Mouse (Mus musculus): Measurements from ENCODE around the gene Ulk3. TPM values are rescaled to one million over a fixed set of nuclear protein-coding genes. Genes with fewer than 3 reads are reported as not detected.

The Ulk3 gene
- polyA plus RNA-seq, 1 experiment from 2014 or later = 34.6 TPM

GRCm38 (mm10) chr9:57575577-57575976, 13.7 kb upstream of the Ulk3 start:
- Histone ChIP-seq H3K27me3 (no peaks in the 10 kb centered on the region), H3K4me3 (no peak overlapping the region), H3K27ac (replicated peaks) (no peak overlapping the region), H3K36me3 (peaks cover 31% of the 10 kb centered on the region), H3K9ac (no peak overlapping the region), H3K9me3 (no peaks in the 10 kb centered on the region), H3K4me2 (no peak overlapping the region), H3K4me1 (replicated peaks) (no peaks in the 10 kb centered on the region)
- WGBS = 85% methylated on average over 3 of the region's 3 CpGs
- ATAC-seq (ENCODE audit: low FRiP score, low read depth) = no peak

GRCm38 (mm10) chr9:57577144-57577849, 12.0 kb upstream of the Ulk3 start:
- Histone ChIP-seq H3K4me1 (replicated peaks) (no peaks in the 10 kb centered on the region), H3K27me3 (no peaks in the 10 kb centered on the region), H3K36me3 (peaks cover 32% of the 10 kb centered on the region), H3K9ac (no peak overlapping the region), H3K4me2 (no peak overlapping the region), H3K27ac (replicated peaks) (no peak overlapping the region), H3K4me3 (no peak overlapping the region), H3K9me3 (no peaks in the 10 kb centered on the region)
- ATAC-seq (ENCODE audit: low FRiP score, low read depth) = no peak
- WGBS = 92% methylated on average over 6 of the region's 6 CpGs

- no peak overlapping the region for H3K4me2 ChIP-seq
- no peaks in the 10 kb centered on the region for H3K9me3 ChIP-seq
- H3K4me3 ChIP-seq = no peak overlapping the region
- H3K27ac ChIP-seq (replicated peaks) = no peak overlapping the region
- peaks cover 10% of the 10 kb centered on the region for H3K4me1 ChIP-seq (replicated peaks)
- ATAC-seq (ENCODE audit: low FRiP score, low read depth) = no peak
- H3K27me3 ChIP-seq = no peaks in the 10 kb centered on the region
- 84% methylated on average over 3 of the region's 3 CpGs for WGBS
- H3K9ac ChIP-seq = no peak overlapping the region
- H3K36me3 ChIP-seq = peaks cover 34% of the 10 kb centered on the region
Observed at GRCm38 (mm10) chr9:57584991-57585390, 4.3 kb upstream of the Ulk3 start.

DNA sequence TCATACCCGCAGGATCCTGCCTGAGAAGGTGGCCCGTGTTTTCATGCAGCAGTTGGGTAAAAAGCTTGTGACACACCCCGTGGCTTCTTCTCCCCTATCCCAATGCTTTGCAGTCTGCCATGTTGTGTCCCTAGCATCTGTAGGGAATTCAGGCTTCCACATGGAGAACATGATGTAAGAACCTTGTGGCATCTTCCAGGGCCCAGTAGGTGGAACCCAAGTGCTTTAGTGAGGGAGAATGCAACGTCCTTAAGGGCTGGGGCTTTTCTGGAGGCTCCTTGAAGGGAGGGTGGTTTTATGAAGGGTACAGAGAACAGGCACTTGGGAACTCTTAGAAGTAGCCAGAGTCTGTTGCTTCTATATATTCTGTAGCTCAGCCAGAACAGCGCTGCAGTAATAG, 1.5 kb downstream of the Ulk3 start:
- no peaks in the 10 kb centered on the region for H3K9me3 ChIP-seq
- H3K4me1 ChIP-seq (replicated peaks) = peaks cover 19% of the 10 kb centered on the region
- no peak overlapping the region for H3K27ac ChIP-seq (replicated peaks)
- ATAC-seq (ENCODE audit: low FRiP score, low read depth) = no peak
- H3K4me2 ChIP-seq = peak overlapping the region; percentile 87
- no peaks in the 10 kb centered on the region for H3K27me3 ChIP-seq
- H3K4me3 ChIP-seq = no peak overlapping the region
- 46% methylated on average over 5 of the region's 5 CpGs for WGBS
- H3K36me3 ChIP-seq = peaks cover 26% of the 10 kb centered on the region
- no peak overlapping the region for H3K9ac ChIP-seq

GRCm38 (mm10) chr9:57593454-57594173, 4.4 kb downstream of the Ulk3 start:
- Histone ChIP-seq H3K9ac (no peak overlapping the region), H3K4me3 (no peak overlapping the region), H3K4me2 (no peak overlapping the region), H3K27me3 (no peaks in the 10 kb centered on the region), H3K9me3 (no peaks in the 10 kb centered on the region), H3K27ac (replicated peaks) (no peak overlapping the region), H3K4me1 (replicated peaks) (peaks cover 18% of the 10 kb centered on the region), H3K36me3 (peaks cover 21% of the 10 kb centered on the region)
- no peak for ATAC-seq (ENCODE audit: low FRiP score, low read depth)
- 41% methylated on average over 12 of the region's 12 CpGs for WGBS

DNA sequence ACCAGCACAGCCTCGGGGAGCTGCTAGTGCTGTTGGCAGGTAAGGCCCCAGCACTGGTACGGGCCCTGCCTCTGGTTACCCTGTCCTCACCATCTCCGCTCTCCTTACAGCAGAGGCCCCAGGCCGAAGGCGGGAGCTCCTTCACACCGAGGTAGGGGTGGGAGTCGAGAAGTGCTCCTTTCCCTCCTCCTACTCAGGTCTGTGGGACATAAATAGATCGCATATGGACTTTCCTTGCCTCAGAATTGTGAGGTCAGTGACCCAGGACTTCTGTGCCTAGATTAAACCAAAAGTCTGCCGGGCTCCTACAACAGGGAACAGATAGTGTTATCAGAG, 4.9 kb downstream of the Ulk3 start:
- Histone ChIP-seq H3K9ac (no peak overlapping the region), H3K4me1 (replicated peaks) (peaks cover 16% of the 10 kb centered on the region), H3K27ac (replicated peaks) (no peak overlapping the region), H3K9me3 (no peaks in the 10 kb centered on the region), H3K4me3 (no peak overlapping the region), H3K27me3 (no peaks in the 10 kb centered on the region), H3K4me2 (no peak overlapping the region), H3K36me3 (peaks cover 21% of the 10 kb centered on the region)
- ATAC-seq (ENCODE audit: low FRiP score, low read depth) = no peak
- 67% methylated on average over 9 of the region's 9 CpGs for WGBS

DNA sequence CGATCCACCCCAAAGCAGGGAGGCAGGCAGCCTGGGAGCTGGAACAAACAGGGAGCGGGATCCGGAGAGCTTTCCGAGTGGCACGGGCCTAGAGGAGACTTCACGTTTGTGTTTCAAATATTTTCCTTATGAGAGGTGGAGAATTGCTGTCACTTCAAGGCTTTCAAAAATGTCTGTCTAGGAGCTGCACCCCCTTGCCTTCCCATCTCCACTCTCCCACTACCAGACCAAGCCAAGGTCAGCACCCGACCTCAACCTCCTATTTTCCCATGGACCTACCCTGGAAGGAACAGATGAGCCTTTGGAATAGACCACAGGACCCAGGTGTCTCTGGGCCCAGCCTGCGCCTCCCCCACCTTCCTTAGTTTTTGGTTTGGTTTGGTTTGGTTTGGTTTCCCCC, 8.0 kb downstream of the Ulk3 start:
- Histone ChIP-seq H3K4me2 (no peak overlapping the region), H3K4me1 (replicated peaks) (peaks cover 18% of the 10 kb centered on the region; the same call in 1 of the 2 replicates), H3K36me3 (peaks cover 21% of the 10 kb centered on the region), H3K27ac (replicated peaks) (no peak overlapping the region), H3K4me3 (no peak overlapping the region), H3K9ac (no peak overlapping the region), H3K27me3 (no peaks in the 10 kb centered on the region), H3K9me3 (no peaks in the 10 kb centered on the region)
- ATAC-seq (ENCODE audit: low FRiP score, low read depth) = no peak
- 88% methylated on average over 8 of the region's 8 CpGs for WGBS

GRCm38 (mm10) chr9:57597929-57598382, 8.7 kb downstream of the Ulk3 start:
- no peak for ATAC-seq (ENCODE audit: low FRiP score, low read depth)
- H3K27me3 ChIP-seq = no peaks in the 10 kb centered on the region
- WGBS = 14% methylated on average over 4 of the region's 4 CpGs
- H3K9me3 ChIP-seq = no peaks in the 10 kb centered on the region
- no peak overlapping the region for H3K27ac ChIP-seq (replicated peaks)
- no peak overlapping the region for H3K4me2 ChIP-seq
- H3K4me1 ChIP-seq (replicated peaks) = peaks cover 18% of the 10 kb centered on the region; the same call in 1 of the 2 replicates
- H3K4me3 ChIP-seq = no peak overlapping the region
- H3K36me3 ChIP-seq = peaks cover 15% of the 10 kb centered on the region
- no peak overlapping the region for H3K9ac ChIP-seq

DNA sequence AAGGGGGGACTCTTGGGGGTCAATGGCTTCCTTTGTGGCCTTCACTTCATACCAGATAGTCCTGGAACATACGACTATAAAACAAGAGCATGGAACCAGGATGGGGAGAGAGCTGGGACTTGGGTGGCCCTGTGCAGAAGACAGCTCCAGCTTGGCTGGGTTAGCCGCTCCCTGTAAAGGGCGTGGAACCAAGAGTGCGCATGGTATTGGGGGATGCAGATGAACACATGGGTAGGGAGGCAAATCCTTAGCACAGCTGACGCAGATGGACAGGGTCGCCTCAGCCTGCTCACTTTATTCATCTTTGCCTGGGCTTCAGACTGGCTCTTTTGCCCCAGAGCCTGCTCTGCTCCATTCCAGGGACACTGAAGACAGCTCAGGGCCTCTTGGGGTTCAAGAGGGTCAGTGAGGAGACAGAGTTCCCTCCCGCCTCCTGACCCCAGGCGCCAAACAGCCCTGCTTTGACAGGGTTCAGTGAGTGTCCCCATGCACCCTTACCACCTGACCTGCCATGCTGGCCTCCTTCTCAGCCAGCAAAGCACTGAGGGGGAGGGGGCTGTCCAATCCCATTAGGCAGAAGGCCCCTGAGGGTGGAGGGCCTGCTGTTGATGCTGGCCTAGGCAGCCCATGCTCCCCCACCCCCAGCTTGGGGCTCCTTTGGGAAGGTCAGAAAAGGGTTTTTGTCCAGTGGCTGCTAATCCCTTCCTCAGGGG, 9.8 kb downstream of the Ulk3 start:
- Histone ChIP-seq H3K4me1 (replicated peaks) (peaks cover 18% of the 10 kb centered on the region; the same call in 1 of the 2 replicates), H3K9ac (no peak overlapping the region), H3K27ac (replicated peaks) (no peak overlapping the region), H3K27me3 (no peaks in the 10 kb centered on the region), H3K36me3 (peaks cover 5% of the 10 kb centered on the region), H3K4me3 (no peak overlapping the region), H3K9me3 (no peaks in the 10 kb centered on the region), H3K4me2 (no peak overlapping the region)
- ATAC-seq (ENCODE audit: low FRiP score, low read depth) = no peak
- WGBS = 46% methylated on average over 8 of the region's 8 CpGs

DNA sequence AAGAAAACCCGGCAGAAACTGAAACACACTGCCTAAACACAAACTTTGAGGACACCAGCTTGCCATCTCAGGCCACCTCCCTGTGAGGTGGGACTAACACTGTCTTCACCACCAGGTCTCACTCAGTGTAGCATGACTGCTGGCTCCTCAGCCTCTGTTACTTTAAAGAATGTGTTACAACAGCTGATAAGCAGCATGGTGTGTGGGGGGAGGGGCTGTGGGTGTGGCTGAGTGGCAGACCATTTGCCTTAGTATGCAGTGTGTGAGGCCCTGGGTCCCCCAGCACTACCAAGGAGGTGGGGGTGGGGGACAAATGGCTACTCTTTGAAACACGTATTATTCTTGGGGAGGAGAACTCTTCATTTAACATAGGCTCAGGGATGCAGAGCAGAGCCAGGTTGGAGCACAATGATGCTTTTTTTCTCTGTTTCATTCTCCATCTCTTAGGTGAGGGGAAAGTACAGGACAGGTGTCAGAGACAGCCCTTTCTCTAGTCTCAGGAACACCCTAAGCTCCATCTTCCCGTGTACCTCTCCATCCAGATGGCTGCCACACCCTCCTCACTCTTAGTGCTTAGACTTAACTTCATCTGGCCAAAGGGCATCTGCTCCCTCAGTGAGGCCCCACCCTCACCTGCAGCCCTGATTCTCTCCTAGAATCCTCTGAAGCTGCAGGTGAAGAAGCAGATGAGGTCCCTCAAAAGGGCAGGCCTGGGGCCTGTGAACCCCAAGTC, 11.5 kb downstream of the Ulk3 start:
- H3K9ac ChIP-seq = no peak overlapping the region
- no peak overlapping the region for H3K4me3 ChIP-seq
- no peak for ATAC-seq (ENCODE audit: low FRiP score, low read depth)
- H3K27ac ChIP-seq (replicated peaks) = no peak overlapping the region
- no peak overlapping the region for H3K4me2 ChIP-seq
- H3K27me3 ChIP-seq = peaks cover 8% of the 10 kb centered on the region
- no peaks in the 10 kb centered on the region for H3K36me3 ChIP-seq
- H3K4me1 ChIP-seq (replicated peaks) = peaks cover 20% of the 10 kb centered on the region
- 11% methylated on average over 3 of the region's 3 CpGs for WGBS
- H3K9me3 ChIP-seq = no peaks in the 10 kb centered on the region

GRCm38 (mm10) chr9:57601353-57601706, 12.1 kb downstream of the Ulk3 start:
- Histone ChIP-seq H3K4me3 (no peak overlapping the region), H3K27ac (replicated peaks) (no peak overlapping the region), H3K36me3 (no peaks in the 10 kb centered on the region), H3K9ac (no peak overlapping the region), H3K4me1 (replicated peaks) (peaks cover 25% of the 10 kb centered on the region), H3K27me3 (peaks cover 14% of the 10 kb centered on the region), H3K4me2 (no peak overlapping the region), H3K9me3 (no peaks in the 10 kb centered on the region)
- ATAC-seq (ENCODE audit: low FRiP score, low read depth) = no peak
- 62% methylated on average over 2 of the region's 2 CpGs for WGBS

GRCm38 (mm10) chr9:57602098-57602497, 12.8 kb downstream of the Ulk3 start:
- 73% methylated on average over 8 of the region's 8 CpGs for WGBS
- Histone ChIP-seq H3K27ac (replicated peaks) (no peak overlapping the region), H3K9ac (no peak overlapping the region), H3K4me3 (no peak overlapping the region), H3K27me3 (peaks cover 20% of the 10 kb centered on the region), H3K4me2 (no peak overlapping the region), H3K36me3 (no peaks in the 10 kb centered on the region), H3K9me3 (no peaks in the 10 kb centered on the region), H3K4me1 (replicated peaks) (peaks cover 28% of the 10 kb centered on the region)
- no peak for ATAC-seq (ENCODE audit: low FRiP score, low read depth)

All from hindbrain, embryonic 15.5 days (tissue).